Mouse (Mus musculus) T-helper 2 cell (primary cell): Measurements from ENCODE around the gene Rpp25l.
"Not testable (repeated sequence)": the region's sequence is repeated elsewhere in the genome, so short reads cannot be mapped to it uniquely, and the experiment has no call there.

ENCODE experiments used
- in situ Hi-C: fragments of 300-600 bp; cut with MboI, MseI; formaldehyde crosslinking; loops from one replicate; pipeline ENCODE4 v1.15.1; 2025; ENCODE audit warnings: high pct_unique_total_duplicates

The Rpp25l gene

DNA sequence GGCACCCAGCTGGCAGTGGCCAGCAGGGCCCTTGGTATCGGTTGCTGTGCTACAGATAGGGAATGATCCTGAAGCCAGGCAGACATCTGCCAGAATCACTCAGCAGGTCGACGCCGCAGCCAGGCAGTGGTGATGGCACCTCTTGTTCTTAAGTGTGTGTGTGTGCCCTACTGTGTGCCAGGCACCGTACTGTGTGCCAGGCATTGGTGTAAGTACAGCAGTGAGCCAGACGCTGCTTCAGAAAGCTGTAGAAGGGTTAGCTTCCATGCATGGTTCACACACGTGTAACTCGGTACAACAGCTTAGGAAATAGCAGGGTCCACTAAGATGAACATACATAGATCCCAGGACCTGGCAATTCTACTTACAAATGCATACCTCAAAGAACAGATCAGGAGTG, 13.1 kb downstream of the Rpp25l start:
- in situ Hi-C loops, result not testable (repeated sequence)

DNA sequence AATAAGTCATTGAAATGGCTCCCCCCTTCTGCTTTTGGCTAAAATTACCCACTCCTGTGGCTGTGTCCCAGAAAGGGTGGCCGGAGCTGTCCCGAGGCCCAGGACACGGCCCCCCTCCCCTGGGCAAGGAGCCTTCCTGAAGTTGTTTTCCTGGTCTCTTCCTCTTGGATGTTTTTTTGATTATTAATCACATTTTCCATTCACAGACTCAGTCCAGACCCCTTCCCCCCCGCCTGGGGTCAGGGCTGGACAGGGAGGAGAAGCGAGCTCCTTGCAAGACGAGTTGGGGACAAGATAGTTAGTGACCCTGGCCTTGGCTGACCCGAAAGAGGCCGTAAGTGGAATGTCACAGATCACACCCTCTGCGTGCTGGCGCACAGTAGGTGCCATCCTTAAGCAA, 13.6 kb downstream of the Rpp25l start, which contains the start of gene Il11ra1:
TSS of gene Il11ra1 (plus strand) at position 207 of the 400 bp plus-strand sequence.
- in situ Hi-C loops, result loop anchor here (5.0 kb wide), 2 partner anchors 473 to 968 kb away; no protein-coding TSS in a partner anchor

DNA sequence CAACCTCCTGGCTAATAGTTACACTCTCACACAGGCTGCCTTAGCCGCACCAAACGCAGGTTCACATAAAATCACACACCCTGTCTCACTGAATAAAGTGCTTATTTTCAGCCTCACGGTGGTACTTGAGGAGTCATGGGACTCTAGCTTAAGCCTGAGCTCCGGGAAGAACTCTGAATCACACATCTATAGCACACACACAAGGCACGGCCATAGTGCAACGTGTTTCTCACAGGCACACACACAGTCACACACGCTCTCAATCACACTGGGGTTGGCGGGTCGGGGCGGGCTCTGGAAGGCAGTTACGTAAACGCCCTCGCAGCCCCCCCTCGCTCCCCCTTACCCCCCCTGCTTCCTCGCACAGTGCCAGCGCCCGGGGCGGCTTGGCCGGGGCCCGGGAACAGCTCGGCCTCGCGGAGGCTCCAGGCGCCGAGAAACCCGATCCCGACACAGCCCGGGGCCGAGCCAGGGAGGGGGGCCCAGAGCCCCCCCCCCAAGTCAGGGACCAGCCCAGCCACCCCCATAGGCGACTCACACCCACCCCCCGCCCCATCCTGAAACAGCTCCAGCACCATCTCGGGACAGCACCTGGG, 14.8 kb downstream of the Rpp25l start:
- in situ Hi-C loops, result loop anchor here (5.0 kb wide), 2 partner anchors 474 to 969 kb away; no protein-coding TSS in a partner anchor

DNA sequence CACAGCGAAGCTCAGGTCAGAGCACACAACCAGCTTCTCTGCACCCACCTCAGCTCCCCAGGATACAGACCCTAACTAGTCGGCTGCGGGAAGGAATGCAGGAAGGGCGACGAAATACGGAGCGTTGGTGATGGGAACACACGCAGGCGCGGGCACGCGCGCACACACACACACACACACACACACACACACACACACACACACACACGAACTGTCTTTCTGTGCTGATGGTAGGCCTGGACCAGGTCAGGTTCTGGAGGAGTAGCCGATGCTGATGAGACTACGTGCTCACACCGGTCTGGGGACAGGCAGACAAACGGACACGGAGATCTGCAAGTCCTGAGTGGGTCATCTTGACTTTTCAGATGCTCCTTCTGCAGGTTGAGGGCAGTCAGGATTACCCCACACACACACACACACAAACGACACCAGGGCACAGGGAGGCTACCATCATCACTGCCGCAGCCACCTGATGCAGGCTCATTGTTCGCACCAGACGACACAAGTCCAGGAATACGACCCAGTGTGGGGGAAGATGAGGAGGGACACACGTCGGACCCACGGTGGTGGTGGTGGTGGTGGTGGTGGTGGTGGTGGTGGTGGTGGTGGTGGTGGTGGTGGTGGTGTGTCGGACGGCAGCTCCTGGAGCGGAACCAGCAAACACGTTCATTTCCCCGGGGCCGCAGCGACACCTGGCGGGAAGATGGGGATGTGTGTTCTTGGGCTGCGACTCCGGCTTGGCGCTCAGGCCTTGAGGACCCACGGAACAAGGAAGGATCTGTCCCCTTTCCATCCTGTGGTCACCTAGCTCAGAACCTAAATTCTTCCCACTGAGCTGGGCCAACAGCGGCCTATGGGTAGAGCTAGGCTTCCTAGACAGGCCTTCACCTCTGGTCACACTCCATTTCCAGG, 16.1 kb downstream of the Rpp25l start, which contains the start of gene Cntfr:
TSS of gene Cntfr (minus strand) at position 160 of the 912 bp plus-strand sequence.
- in situ Hi-C loops, result loop anchor here (5.0 kb wide), 2 partner anchors 475 to 970 kb away; no protein-coding TSS in a partner anchor

DNA sequence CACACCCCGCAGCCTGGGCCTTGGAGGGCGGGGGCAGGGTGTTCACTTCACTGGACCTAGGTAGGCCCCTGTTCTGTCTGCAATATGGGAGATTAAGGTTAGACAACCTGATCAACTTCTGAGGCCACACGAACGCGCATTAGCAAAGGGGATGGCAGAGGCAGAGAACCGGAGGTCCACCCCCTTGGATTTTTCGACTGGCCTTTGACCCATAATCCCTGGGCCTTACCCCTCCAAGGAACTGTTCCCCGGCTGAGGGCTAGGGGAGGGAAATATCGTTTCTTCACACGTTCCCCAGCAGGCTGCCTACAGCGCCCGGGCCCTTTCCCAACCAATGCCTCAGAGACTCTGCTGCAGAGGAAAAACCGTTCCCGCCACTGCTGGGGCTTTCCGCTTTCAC, 16.9 kb downstream of the Rpp25l start:
- in situ Hi-C loops, result loop anchor here (5.0 kb wide), 2 partner anchors 476 to 971 kb away; no protein-coding TSS in a partner anchor

DNA sequence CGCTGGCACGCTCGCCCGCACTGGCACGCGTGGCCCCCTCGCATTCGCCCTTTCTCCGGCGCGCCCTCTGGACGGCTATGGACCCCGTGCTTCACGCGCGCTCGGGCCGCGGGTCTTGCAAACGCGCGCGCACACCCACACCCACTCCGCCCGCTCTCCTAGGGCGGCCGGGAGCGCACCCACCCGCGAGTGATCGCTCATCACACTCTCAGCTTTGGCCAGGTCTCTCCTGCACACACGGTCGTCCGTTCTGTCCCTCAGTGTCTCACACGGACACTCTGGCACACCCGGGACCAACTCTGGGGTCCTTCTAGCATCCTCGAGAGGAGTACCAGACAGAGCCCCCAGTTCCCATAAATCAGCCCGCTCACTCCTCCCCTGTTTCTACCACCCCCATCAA, 17.5 kb downstream of the Rpp25l start:
- in situ Hi-C loops, result loop anchor here (5.0 kb wide), 2 partner anchors 477 to 972 kb away; no protein-coding TSS in a partner anchor

DNA sequence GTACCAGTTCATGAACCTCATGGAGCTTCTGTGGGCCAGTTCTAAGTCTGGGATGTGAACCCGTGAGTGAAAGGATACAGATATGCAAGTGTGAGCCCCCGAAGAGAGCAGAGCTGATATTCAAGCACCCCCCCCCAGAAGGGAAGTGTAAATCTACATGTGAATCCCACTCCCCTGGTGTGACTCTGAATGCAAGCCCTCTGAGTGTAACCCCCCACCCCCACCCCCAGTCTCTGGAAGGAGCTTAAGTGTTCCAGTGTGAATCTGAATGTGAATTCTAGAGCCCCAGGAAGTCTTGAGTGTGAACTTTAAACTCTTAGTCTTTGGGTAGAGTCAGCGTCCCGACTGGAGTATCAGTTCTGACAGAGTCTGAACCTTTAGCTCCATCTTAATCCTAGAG, 19.8 kb downstream of the Rpp25l start:
- in situ Hi-C loops, result not testable (repeated sequence)

DNA sequence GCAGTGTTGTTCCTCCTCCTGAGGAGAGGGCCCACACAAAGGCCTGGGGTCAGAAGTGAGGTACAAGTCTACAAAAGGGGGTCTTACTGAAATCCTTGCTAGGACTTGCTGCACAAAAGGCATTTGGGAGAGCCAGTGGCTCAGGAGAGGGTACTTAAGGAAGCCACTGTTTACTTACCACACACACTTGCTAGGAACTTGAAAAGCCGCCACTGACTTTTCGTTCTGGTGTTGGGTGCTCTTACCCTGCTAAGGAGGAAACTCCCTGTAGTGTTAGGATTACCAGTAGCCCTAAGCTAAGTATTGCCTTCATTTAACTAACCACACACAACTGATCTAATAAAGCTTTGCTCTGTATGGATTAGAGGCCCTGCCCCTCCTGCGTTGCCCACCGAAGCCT, 23.3 kb downstream of the Rpp25l start:
- in situ Hi-C loops, result not testable (repeated sequence)

DNA sequence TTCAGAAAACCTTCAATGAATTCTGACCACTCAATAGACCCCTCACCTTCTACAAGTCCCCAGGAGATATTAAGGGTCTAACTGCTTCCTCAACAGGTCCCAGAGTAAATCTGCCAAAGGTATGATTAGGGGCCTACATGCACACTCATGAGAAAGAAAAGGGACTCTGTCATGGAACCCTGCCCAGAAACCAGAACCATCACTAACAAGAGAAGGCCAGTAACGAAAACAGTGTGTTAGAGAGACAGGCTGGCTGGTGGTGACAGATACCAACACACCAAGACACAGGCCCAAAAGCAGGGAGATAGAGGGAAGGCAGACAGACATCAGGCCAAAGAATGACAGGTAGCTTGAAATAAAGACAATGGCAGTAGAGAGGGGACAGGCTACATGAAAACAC, 24.8 kb downstream of the Rpp25l start:
- in situ Hi-C loops, result not testable (repeated sequence)

DNA sequence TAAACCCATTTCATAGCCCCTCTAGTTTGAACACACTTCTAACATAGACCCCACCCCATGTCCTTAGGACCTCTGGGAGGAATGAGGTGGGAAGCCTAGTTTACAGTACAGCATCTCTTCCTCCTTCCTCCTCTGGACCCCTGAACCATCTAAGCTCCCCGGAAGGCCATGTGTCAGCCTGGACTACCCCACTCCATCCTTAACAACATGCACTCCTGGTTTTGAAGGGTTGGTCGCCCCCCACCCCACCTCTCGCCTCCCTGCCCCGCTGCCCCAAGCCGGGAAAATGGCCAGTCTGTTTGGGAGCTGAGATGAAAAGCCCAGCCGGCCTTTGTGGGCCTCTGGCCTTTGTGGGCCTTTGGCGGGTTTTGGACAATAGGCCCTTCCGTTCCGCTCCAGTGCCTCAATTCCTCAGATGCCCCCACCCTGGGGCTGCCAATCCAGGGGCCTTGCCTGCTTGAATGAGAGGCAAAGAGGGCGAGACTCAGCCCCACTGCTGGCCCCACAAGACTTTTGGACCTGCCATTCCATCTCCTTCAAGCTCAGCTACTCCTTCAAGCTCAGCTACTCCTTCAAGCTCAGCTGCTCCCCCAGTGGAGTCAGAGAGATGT, 27.3 kb downstream of the Rpp25l start:
- in situ Hi-C loops, result not testable (repeated sequence)

DNA sequence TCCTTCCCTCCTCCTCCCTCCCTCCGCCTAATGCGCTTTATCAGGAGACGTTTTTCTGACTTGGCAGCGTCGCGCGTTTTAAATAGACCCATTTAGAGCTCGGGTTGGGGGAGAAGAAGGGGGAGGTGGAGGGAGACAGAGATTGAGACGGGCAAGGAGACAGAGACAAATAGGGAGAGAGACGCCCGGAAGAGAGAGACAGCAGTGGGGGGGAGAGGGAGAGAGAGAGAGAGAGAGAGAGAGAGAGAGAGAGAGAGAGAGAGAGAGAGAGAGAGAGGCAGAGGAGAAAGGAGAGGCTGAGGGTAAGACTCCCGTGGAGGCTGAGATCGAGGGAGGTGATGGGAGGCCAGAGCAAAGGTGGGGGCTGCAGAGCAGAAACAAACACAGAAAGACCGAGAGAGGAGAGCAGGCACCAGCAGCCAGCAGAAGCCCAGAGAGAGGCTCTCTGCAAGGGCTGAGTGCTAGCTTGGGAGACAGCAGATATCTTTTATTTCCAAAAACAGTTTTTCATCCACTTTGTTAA, 28.3 kb downstream of the Rpp25l start:
- in situ Hi-C loops, result not testable (repeated sequence)

DNA sequence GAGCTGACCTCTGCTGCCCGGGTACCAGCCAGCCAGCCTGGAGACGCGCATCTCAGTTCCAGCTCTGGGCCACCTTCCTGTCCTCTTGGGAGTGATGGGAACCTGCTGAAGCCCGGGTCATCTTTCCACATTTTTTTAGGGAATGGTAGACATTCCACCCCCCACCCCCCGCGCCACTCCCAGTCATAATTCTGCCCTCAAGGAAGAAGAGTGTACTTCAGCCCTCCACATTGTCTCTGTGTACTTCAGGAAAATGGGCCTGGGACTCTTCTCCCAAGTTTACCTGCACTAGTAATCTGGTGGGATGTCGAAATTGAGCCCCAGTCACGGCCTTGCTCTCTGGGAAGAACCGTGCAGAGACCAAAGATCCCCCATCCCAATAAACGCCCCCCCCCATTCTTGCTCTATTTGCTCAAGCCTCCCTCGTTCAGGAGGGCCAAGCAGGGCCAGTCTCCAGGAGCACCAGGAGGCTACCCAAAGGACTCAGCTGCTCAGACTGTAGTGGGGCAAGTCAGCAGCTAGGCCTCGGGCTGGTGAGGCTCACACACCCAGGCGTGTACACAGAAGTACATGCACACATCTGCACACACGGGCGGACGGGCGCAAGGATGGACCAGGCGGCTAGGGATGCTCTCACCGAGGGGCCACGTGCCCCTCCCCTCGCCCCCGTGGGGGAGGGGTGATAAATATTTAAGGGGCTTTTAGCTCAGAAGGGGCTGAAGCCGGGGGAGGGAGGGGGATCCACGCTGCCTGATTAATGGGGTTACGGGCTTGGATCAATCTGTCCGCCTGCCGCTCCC, 29.0 kb downstream of the Rpp25l start:
- in situ Hi-C loops, result not testable (repeated sequence)

DNA sequence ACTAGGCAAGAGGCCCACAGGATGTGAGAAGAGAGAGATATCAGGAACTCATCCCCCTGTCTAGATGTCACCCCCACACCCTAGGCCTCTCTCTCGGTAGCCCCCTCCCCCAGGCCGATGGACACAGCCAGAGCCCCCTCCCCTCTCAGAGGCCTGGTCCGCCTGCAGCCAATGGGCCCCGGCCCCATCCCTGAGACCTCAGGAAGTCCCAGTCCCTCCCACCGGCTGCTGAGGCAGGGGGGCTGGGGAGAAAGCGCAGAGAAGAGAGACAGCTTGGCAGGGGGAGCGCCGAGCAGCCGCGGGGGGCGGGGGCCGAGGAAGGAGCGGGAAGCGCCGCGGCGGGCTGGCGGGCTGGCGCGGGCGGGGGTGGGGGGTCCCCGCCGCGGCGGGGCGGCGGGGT, 30.0 kb downstream of the Rpp25l start:
- in situ Hi-C loops, result not testable (repeated sequence)

DNA sequence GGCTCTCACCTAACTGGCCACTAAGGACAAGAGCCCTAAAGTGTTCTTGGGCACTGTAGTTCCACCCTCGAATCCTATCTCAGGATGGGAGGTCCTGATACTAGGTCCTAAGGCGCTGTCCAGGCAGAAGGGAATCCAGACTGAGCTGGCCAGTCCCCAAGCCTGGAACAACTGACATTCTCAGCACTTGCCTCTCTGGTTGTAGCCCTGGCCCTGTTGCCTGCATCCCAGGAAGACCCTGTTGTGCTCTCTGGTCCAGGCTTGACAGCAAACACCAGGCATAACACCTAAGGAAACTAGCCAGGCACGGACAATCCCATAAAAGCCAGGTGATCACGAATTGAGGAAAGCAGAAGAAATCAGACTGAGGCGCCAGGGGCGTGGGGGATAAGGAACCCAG, 30.5 kb downstream of the Rpp25l start:
- in situ Hi-C loops, result no loop called here

DNA sequence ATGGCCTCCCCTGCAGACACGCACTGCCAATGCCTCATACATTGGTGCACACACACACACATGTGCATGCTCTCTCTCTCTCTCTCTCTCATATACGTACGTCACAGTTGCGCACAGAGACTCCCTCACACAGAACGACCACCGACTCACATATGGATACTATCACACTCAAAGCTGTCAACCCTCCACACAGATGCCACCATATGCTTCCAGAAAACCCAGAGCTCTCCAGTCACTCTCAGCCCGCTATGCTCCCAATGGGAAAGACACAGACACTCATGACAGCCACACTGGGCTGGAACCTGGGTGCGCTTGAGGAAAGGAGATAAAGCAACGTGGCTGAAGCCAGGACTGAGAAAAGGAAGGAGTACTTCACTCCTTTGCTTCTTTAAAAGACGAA, 31.4 kb downstream of the Rpp25l start:
- in situ Hi-C loops, result no loop called here

DNA sequence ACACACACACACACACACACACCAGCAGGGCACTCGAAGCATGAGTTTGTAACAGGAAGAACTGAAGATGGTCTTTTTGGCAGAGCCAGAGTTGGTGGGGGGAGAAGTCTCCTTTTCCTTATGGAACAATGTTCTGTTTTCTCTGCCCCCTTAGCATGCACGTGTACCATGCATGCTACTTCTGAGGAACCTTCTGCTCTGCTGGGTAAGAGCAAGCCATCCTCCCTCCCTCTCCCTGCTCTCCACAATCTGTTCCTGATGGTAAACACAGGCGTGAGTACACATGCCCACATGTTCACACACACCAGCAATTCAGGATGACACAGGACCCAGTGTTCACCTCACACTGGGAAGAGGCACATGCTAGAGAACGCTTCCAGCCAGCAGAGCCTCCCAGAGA, 32.2 kb downstream of the Rpp25l start:
- in situ Hi-C loops, result no loop called here

DNA sequence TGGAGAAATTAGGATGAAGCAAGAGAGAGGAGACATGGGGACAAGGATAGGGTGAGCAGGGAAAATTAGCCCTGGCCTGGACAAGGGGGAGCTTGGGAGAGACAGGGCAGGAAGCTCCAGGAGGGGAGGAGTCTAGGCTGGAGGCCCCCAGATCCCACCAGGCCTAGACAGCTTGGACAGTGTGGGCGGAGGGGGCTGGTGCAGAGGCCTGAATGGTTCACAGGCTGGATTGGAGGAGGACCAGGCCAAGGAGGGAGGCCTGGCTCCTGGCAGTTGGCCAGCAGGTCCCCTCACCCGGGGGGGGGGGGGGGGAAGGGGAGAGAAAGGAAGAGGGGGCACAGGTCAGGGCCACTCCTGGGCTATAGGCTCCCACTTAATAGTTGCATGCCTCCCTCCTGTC, 34.0 kb downstream of the Rpp25l start:
- in situ Hi-C loops, result no loop called here

DNA sequence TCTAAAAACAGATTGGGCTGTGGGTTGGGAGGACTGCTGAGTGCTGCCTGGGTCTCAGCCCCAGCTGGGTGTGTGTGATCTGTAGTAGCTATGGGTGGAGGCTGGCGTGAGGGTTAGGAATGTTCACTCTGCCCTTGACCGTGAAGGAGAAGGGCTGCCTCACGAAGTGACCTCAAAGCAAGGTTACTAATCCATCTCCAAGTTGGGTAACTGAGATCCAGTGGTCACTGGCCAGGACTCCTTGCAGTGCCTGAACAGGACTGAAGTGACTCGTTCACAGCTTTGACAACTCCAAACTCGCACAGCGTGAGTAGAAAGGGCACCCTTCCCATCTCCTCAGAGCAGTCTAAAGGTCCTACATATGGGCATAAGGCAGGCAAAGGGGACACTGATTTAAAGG, 34.5 kb downstream of the Rpp25l start:
- in situ Hi-C loops, result no loop called here

DNA sequence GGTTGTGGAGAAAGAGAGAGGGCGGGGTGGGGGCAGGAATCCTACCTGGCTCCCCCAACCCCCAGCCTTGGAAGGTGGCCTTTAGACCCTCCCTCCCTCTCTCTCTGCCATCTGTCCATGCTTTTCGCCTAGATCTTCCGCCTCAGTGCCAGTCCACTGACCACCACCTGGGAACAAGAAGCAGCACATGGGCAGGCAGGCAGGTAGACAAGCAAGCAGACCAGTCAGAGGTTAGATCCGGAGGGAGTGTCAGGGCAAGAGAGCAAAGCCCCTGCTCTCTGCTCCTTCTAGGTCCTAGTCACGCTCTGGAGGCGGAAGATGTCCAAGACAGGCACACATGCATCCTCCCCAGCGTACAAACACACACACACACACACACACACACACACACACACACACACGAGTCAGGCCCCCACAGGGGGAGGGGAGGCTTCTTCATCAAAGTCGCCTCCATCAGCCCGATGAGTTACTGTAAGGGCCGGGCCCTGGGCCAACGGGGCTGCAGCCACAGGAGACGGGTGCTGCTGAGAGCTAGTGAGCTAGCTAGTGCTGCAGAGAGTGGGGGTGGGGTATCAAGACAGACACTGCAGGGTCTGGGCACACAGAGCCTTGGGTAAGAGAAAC, 36.2 kb downstream of the Rpp25l start:
- in situ Hi-C loops, result no loop called here

DNA sequence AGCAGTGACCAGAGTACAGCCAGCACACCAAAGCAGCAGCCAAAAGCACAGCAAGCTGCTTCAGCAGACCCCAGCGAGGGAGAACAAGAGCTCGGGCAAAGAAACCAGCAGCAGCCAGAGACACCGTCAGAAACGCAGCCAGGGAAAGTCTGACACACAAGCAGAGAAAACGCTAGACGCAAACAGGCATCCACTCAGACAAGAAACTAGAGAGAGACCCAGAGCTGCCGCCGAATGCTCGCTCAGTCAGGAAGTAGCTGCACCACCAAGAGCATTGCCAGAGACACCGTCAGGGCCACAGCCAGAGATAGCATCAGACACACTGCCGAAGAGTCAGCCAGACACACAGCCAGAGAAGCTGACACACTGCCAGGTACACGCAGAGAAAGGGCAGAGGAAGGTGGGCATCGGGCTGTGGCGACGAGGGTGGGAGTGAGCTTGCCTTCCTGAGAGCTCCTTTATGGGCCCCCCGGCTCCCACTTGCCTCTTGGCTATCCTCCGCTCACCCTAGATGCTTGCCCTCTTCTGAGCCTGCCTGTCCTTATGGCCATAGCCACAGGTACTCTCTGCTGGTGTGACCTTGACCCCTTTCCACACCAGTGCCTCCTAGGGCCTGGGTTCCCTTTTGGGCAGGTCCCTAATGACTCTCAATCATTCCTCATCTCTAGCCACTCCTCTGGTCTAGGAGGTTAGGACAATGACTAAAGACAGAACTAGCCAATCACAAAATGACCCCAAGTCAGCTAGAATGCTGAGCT, 36.9 kb downstream of the Rpp25l start:
- in situ Hi-C loops, result no loop called here
